Mouse (Mus musculus) yolk sac, embryonic 10.5 days (tissue): Measurements from ENCODE around the gene Hs3st3b1.

Experiments used
- DNase-seq: peaks from one replicate; pipeline ENCODE4 v3.0.0-alpha.2; 2017; ENCODE audit warnings: low spot score

Hs3st3b1 gene

DNA sequence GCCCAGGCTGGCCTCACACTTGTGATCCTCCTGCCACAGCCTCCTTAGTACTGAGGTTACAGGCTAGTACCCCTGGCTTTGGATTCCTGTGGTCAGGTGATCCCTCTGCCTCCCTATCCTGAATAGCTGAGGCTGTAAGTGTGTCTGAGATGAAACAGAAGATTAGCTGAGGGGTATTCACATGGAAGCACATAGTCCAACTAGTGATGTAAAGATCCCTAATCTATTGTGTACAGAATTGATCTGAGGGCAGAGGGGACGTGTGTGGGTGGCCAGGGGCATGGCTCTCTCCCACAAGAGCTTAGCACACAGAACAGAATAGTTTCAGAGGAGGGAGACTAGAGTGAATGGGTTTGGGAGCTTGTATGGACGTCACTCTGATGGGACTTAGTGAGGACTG, 41.8 kb downstream of the Hs3st3b1 start:
- DNase-seq = no peak

DNA sequence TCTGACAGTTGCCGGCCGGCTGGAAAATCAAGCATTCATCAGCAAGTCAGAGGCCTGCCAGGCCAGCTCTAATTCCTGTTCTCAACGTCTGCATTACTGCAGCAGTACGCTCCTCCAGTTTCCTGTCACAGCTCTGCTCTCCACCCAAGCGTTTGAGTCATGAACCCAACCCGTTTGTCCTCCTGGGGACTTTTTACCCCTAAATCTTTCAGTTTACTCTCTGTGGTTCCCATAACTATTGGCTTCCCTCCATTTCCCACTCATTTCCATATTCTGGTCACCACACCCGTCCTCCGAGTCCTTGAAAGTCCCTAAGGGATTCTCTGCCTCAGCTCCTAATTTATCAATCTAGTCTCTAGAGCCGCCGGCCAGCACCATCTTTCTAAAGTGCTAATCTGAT, 42.8 kb downstream of the Hs3st3b1 start:
- no peak for DNase-seq

- DNase-seq = no peak
Observed at GRCm38 (mm10) chr11:63878616-63879015, 43.5 kb downstream of the Hs3st3b1 start.

DNA sequence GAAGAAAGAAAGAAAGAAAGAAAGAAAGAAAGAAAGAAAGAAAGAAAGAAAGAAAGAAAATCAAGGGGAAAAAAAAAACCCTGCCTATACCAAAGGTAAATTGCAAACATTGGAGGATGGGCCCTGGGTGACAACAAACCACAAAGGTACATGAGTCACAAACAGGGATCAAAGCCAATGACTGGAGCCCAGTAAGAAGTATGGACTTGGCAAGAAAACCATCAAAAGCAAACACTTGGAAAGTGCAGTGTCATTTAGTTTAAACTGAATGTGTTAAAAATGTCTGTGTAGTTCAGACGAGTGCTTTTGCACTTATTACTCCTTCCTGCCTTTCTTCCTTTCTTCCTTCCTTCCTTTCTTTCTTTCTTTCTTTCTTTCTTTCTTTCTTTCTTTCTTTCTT, 59.3 kb downstream of the Hs3st3b1 start:
- no peak for DNase-seq

DNA sequence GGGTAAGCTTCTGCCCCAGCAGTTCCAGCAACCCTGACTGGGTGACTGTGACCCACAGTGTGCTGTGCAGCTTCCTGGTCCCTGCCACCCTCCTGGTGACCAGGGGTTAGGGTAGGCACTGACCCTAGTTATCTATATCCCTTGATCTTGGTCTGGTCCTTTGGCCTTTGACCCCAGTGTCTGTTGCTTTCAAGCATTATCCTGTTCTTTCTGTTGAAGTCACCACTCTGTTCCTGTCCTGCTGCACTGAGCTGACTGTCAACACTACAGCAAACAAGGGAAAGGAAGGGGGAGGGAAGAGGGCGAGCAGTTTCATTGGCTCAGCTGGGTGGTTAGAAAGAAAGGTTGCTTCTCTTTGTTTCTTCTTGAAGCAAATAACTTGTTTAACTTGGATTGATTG, 60.1 kb downstream of the Hs3st3b1 start:
- peak; percentile 83 for DNase-seq

GRCm38 (mm10) chr11:63851041-63851730, 70.9 kb downstream of the Hs3st3b1 start:
- DNase-seq = no peak

DNA sequence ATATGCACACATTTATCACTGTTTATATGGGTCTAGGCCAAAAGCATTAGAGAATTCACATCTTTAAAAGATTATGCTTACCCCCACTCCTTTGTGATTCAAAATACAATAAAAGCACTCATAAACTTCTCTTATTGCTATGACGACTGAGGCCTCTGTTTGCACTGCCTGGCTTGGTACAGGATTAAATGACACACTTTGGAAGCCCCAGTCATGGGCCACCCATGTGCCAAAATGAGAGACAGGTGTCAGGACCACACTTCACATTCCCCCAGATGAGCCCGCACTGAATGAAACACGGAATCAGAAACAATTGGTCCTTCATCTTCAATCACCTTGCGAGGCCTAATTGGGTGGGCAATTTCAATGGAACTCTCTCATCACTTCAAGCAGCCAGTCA, 71.8 kb downstream of the Hs3st3b1 start:
- DNase-seq = no peak

DNA sequence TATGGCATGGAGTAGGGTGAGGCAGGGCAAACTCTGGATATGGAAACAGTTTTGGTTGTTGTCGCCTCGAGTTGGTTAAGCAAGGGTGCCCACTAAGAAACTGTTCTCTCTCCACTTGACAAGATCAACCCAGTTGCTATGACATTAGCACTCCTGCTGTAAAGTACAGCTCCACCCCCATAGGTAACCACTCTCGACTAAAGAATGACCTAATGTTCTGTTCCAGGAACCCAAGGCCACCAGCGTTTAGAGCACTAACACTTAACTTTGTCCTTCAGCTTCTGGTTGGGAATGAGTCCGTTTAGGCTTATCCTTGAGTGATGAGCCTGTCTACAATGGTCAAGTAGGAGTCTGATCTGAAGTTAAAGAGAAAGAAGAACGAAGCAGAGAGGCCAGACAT, 76.7 kb downstream of the Hs3st3b1 start:
- DNase-seq = no peak

DNA sequence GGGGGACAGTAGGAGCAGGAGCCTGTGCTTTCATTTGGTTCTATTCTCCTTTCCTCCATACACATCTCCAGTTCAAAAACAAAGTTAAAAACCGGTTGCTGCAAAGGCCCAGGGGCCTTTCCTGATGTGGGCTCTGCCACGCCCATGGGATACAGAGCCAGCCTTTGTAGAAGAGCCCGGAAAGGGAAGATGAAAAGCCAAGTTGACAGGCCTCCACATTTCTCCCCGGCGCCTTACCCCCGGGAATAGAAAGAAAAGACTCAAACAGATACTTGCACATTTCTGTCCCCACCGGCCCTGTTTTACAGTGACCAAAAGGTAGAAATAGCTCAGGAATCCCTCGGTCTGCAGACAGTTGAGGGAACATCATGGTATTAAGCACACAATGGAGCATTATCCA, 77.4 kb downstream of the Hs3st3b1 start:
- DNase-seq = no peak

DNA sequence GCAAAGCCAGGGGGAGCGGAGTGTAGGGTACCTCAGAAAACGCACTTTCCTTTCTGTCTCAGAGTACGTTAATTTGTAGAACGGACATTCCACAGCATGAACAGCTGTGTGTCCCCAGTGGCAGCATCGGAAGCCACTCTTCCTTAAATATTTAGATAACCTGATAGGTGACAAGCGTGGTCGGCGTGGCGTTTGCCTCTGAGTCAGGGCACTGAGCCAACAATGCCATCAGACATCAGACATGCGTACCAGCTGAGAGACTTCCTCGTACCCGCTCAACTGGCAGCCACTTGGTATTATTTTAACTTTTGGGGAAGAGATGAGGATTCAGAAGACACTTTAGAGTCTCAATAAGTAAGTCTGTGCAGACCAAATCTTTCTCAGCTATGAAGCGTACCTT, 84.6 kb downstream of the Hs3st3b1 start:
- DNase-seq = no peak
